Mouse (Mus musculus) c-Kit-positive CD71-positive TER-119-positive erythroid progenitor cells, embryonic 14.5 days (primary cell): Measurements from ENCODE around the gene Mas1.

Source experiments
- DNase-seq: peaks from one replicate; pipeline ENCODE4 v3.0.0-alpha.2; 2013; ENCODE audit warnings: low spot score

Mas1 gene

GRCm38 (mm10) chr17:12872275-12873028 is 4.5 kb upstream of the Mas1 start:
- DNase-seq, result no peak

- DNase-seq, result no peak
These were observed 697 bp upstream of the Mas1 start for GRCm38 (mm10) chr17:12868640-12869039.

- DNase-seq, result no peak
These were observed 1.1 kb downstream of the Mas1 start for GRCm38 (mm10) chr17:12866853-12867252.

GRCm38 (mm10) chr17:12865407-12865806 is 2.5 kb downstream of the Mas1 start:
- no peak for DNase-seq

DNA sequence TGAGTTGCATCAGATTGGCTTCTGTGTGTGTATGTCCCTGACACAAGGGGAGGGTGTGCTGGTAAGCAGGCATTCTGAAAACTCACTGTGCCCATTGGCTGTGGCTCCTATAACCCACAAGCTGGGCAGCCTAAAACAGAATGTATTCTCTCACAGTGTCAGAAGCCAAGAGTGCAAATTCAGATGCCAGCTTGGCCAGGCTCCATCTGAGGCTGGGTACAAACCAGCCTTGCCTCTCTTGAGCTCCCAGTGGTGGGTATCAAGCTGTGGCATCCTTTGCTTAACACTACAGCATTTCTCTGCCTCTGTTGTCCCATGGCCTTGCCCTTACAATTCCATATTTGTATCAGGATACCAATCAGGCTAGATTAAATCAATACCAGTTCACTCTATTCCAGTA is 3.8 kb downstream of the Mas1 start:
- DNase-seq, result no peak

GRCm38 (mm10) chr17:12859006-12859520 is 8.9 kb downstream of the Mas1 start:
- no peak for DNase-seq

- DNase-seq, result no peak
These were observed 9.9 kb downstream of the Mas1 start for GRCm38 (mm10) chr17:12858072-12858471.

DNA sequence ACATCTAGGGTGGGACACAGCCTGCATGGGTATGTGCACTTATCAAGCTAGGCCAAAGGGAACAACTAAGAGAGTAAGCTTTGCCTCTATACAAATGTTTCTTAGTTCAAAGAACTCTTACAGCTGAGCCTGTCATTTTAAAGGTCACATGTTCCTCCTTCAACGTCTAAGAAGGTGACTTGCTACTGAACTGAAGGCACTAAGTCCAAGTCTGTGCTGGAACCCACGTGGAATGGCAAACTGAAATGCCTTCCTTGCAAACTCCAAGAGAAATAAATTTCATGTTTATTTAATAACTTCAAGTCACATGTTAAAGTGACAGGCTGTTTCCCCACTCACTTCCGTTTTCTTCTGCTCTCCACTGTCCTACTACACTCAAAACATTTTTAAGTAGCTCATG is 10.5 kb downstream of the Mas1 start:
- DNase-seq, result no peak

GRCm38 (mm10) chr17:12854386-12854785 is 13.6 kb downstream of the Mas1 start:
- no peak for DNase-seq

DNA sequence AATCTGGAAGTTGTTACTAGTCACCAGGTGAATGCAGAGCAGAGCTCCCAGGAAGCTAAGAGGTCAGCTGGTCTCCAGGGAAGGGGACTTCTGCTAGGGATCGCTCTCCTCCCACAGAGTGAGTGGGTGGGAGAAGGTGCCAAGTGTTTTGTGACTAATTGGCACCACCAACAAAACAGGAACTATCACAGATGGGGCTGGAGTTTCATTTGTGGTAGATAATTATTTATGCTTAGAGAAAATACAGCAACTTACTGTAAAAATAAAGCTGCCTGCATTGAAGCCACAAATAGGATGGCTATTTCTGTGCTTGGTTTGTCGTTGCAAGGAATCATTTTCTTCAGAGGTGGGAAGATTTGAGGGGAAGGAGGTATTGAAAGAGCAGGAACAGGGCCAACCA is 14.1 kb downstream of the Mas1 start:
- no peak for DNase-seq

DNA sequence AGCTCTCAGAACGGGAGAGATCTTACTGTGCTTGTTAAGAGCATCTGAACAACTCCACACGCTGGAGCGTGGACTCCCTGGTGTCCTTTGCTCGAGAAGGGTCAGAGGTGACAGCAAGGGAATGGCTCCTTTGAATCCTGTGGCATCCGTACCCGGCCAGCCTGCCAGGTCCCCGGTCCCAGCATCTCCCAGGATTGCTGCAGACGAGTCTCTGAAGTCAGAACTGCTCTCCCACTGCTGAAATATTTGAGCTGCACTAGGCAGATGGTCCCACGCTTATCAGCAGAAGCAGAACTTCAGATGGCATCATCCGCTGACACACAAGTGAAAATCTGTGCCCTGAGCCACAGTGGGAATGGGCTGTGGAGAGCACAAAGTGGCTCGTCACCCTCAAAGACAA is 16.3 kb downstream of the Mas1 start:
- DNase-seq, result no peak

GRCm38 (mm10) chr17:12849778-12850382 is 18.1 kb downstream of the Mas1 start:
- DNase-seq, result no peak

DNA sequence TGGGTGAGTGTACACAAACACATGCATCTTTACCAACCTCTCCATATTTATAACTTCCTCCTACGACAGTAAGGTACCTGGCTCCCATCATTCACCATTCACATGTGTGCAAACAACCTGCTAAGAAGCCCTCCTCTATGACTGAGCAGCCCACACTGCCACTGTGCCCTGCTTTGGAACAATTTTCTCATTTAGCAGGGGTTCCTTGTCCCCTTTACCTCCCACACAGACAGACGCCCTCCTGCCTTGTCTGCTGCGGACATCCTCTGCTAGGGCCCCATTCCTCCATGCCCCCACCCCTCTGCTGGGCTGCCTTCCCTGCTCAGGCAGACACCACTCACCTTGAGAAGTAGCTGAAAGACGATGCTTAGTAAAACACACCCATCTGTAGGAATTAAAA is 20.2 kb downstream of the Mas1 start:
- no peak for DNase-seq

DNA sequence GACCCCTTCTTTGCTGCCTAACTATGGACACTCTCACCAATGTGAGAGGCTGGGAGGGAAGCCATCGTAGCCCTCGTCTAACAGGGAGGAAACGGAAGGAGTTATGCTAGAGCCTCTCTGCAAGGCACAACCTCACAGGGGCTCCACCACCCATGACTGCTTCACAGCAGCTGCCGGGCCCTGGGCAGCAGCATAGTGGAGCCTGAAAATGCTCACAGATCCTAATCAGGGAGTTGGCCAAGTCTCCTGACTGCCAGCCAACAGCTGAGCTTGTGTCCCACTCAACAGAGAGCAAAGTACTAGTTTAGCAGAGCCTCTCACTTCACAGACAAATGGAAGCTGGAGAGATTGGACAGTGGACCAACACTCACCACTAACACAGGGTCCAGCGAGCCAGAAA is 21.5 kb downstream of the Mas1 start:
- DNase-seq, result no peak

GRCm38 (mm10) chr17:12845862-12846261 is 22.1 kb downstream of the Mas1 start:
- DNase-seq, result no peak

DNA sequence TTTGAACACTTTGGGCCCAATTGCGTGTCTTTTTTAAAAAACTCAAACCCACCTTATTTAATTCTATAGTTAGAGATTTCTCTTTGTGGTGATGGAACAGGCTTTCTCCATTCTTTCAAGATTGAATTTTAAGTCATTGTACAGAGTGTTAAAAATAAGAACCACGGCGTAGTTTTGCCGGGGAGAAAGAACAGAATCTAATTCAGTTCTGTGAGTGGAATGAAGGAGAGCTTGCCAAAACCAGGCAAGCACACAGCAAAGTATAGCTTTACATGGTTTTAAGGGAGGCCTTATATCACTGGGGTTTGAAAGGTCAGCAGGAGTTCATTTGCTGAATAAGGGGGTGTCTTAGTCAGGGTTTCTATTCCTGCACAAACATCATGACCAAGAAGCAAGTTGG is 23.4 kb downstream of the Mas1 start:
- no peak for DNase-seq

- no peak for DNase-seq
These were observed 24.1 kb downstream of the Mas1 start for GRCm38 (mm10) chr17:12843826-12844225.

DNA sequence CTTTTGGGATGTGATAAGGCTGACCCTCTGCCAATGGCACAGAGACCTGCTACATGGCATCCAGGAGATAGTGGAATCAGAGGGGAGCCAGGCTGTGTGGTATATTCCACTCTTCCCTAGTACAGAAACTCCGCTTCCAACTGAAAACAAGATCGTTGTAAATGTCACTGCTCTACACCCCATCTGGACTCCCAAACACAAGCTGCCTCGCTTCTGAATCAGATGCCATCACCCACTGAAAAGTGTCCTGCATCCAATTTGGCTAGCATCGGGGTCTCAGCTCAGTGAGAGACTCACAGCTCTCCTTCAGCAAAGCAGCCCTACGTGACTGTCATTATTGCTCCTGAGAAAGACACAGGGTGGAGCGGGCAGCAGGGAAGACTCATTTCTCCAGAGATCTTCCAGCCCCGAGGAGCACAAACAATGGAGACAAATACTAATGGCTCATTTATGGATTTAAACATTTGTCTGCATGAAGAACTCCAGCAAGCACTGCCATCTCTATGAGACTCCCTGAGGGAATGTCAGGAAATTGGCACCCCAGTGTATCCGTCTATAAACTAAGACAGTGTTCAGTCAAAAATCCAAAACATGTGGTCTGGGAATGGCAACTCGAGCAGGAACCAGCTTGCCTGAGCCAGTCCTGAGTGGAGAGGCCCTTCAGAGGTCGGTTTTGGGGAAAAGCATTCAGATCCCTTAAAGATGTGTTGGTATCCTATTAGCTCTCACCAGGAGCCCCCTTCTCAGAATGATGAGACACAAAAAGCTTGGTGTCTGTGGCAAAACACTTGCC is 28.3 kb downstream of the Mas1 start:
- no peak for DNase-seq

DNA sequence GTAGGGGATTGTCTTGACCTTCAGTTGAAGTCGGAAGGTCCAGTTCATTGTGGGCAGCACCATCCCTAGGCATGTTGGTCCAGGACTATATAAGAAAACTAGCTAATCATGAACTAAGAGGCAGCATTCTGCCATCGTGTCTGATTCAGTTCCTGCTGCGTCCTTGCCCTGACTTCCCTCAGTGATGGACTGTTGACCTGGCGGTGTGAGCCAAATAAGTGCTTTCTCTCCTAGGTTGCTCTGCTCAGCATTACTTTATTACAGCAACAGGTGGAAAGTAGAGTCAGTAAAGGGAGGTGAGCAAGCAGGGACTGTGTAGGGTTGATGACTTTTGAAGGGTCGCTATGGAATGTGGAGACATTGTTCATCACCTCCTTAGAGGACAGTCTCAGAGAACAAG is 32.2 kb downstream of the Mas1 start:
- DNase-seq, result no peak

- no peak for DNase-seq
These were observed 33.1 kb downstream of the Mas1 start for GRCm38 (mm10) chr17:12834826-12835225.

DNA sequence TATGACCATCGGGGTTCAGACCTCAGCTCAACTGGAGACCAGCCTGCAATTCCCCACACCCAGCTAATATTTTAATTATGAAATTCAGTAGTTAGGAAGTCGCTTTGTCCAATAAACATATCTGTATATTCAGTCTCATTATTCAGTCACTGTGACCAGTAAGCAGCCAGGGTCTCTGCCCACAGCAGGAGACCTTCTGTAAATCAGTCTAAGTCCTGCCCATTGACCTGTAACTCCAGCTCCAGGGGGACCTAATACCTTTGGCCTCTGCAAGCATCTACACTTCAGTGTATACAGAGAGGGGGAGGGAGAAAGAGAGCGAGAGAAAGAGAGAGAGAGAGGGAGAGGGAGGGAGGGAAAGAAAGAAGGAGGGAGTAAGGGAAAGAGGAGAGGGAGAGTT is 33.6 kb downstream of the Mas1 start:
- no peak for DNase-seq

DNA sequence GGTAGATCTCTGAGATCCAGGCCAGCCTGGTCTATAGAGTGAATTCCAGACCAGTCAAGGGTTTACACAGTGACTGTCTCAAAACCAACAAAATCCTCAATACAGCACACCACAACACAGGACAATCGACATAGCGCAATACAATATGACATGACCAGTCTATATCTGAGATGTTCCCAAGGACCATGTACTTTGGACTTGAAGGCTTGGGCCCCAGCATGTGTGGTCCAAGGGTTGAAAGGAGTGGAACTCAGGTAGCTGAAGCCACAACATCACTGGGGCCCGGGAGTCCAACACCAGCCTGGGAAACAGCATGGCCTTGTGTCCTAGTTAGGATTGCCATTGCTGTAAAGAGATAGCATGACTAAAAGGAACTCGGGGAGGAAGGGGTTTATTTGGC is 35.3 kb downstream of the Mas1 start:
- DNase-seq, result no peak

- no peak for DNase-seq
These were observed 35.7 kb downstream of the Mas1 start for GRCm38 (mm10) chr17:12832231-12832630.
